Mouse (Mus musculus): ENCODE results near the gene Zfp30. TPM values are rescaled to one million over a fixed set of nuclear protein-coding genes. Genes with fewer than 3 reads are reported as not detected.

The Zfp30 gene
- polyA plus RNA-seq, 1 experiment from 2014 or later = 2.6 TPM

- H3K27ac ChIP-seq (replicated peaks) = no peak overlapping the region
- DNase-seq (ENCODE audit: low spot score) = no peak
- no peak overlapping the region for H3K4me2 ChIP-seq (replicated peaks; ENCODE audit: low read depth)
- TF ChIP-seq CTCF (IDR thresholded peaks at IDR 0.05; ENCODE audit: low read depth) = no peak
- no peak for TF ChIP-seq EP300 (optimal IDR thresholded peaks at IDR 0.05)
- WGBS = 96% methylated on average over 1 of the region's 1 CpGs
- no peak overlapping the region for H3K9ac ChIP-seq (ENCODE audit: low read length)
- H3K4me1 ChIP-seq (replicated peaks; ENCODE audit: control insufficient read depth, insufficient read depth) = no peaks in the 10 kb centered on the region
- ATAC-seq (ENCODE audit: low FRiP score, low TSS enrichment) = no peak
- H3K27me3 ChIP-seq (ENCODE audit: control insufficient read depth, insufficient read depth, low read length) = no peaks in the 10 kb centered on the region
- no peaks in the 10 kb centered on the region; the same call in 1 of the 2 replicates for H3K36me3 ChIP-seq (ENCODE audit: control insufficient read depth, insufficient read depth, low read length)
- no peak overlapping the region for H3K4me3 ChIP-seq (ENCODE audit: low read depth, low read length)
- no peaks in the 10 kb centered on the region for H3K9me3 ChIP-seq (ENCODE audit: control insufficient read depth, low read length)
Observed at GRCm38 (mm10) chr7:29836816-29837215, 53.0 kb downstream of the Zfp30 start.

GRCm38 (mm10) chr7:29839256-29839655, 55.5 kb downstream of the Zfp30 start:
- ATAC-seq (ENCODE audit: low FRiP score, low TSS enrichment) (no peak), DNase-seq (ENCODE audit: low spot score) (no peak)
- Histone ChIP-seq H3K4me1 (replicated peaks; ENCODE audit: control insufficient read depth, insufficient read depth) (no peaks in the 10 kb centered on the region), H3K27me3 (ENCODE audit: control insufficient read depth, insufficient read depth, low read length) (no peaks in the 10 kb centered on the region), H3K9ac (ENCODE audit: low read length) (no peak overlapping the region), H3K27ac (replicated peaks) (no peak overlapping the region), H3K36me3 (ENCODE audit: control insufficient read depth, insufficient read depth, low read length) (no peaks in the 10 kb centered on the region), H3K4me2 (replicated peaks; ENCODE audit: low read depth) (no peak overlapping the region), H3K4me3 (ENCODE audit: low read depth, low read length) (no peak overlapping the region), H3K9me3 (ENCODE audit: control insufficient read depth, low read length) (no peaks in the 10 kb centered on the region)
- TF ChIP-seq EP300 (optimal IDR thresholded peaks at IDR 0.05) = no peak
- TF ChIP-seq CTCF (IDR thresholded peaks at IDR 0.05; ENCODE audit: low read depth) = no peak
- WGBS = 84% methylated on average over 3 of the region's 3 CpGs

- ATAC-seq (ENCODE audit: low FRiP score, low TSS enrichment) = no peak
- H3K36me3 ChIP-seq (ENCODE audit: control insufficient read depth, insufficient read depth, low read length) = no peaks in the 10 kb centered on the region
Observed at GRCm38 (mm10) chr7:29842105-29842504, 58.3 kb downstream of the Zfp30 start.

More at GRCm38 (mm10) chr7:29842105-29842504, 58.3 kb downstream of the Zfp30 start:
- WGBS = 97% methylated on average over 1 of the region's 1 CpGs
- no peak for DNase-seq (ENCODE audit: low spot score)
- H3K4me1 ChIP-seq (replicated peaks; ENCODE audit: control insufficient read depth, insufficient read depth) = no peaks in the 10 kb centered on the region
- H3K4me2 ChIP-seq (replicated peaks; ENCODE audit: low read depth) = no peak overlapping the region
- TF ChIP-seq EP300 (optimal IDR thresholded peaks at IDR 0.05) (no peak), CTCF (IDR thresholded peaks at IDR 0.05; ENCODE audit: low read depth) (no peak)
- no peak overlapping the region for H3K4me3 ChIP-seq (ENCODE audit: low read depth, low read length)
- no peaks in the 10 kb centered on the region for H3K9me3 ChIP-seq (ENCODE audit: control insufficient read depth, low read length)
- H3K27ac ChIP-seq (replicated peaks) = no peak overlapping the region
- no peak overlapping the region for H3K9ac ChIP-seq (ENCODE audit: low read length)
- H3K27me3 ChIP-seq (ENCODE audit: control insufficient read depth, insufficient read depth, low read length) = no peaks in the 10 kb centered on the region

MicroRNA genes within 50 kb of the gene (microRNA counts, 519-probe panel; counts per million panel counts)
- microRNA mmu-miR-1964 = not detected

Small RNAs within 50 kb of the gene (microRNA-seq; reads per million reads assigned to microRNA genes)
- 0.96 reads per million for gene Mir1964

Other genes starting within 250 kb of the Zfp30 start
- gene Catsperg2, start 57.0 kb upstream of the Zfp30 start, polyA plus RNA-seq (2015; fragmentation: Nextera tagmentation; extraction: Ambion mirVana) = 0.11 TPM in 1 of 2 replicates, not detected in the other
- 4.8 and 5.0 TPM in 2 replicates for gene Zfp84, start 15.4 kb upstream of the Zfp30 start, polyA plus RNA-seq (2015; fragmentation: Nextera tagmentation; extraction: Ambion mirVana)
- 5.3 and 5.4 TPM in 2 replicates for gene Zfp790, start 32.1 kb downstream of the Zfp30 start, polyA plus RNA-seq (2015; fragmentation: Nextera tagmentation; extraction: Ambion mirVana)
- gene Zfp940, start 69.7 kb downstream of the Zfp30 start, polyA plus RNA-seq (2015; fragmentation: Nextera tagmentation; extraction: Ambion mirVana) = 1.1 and 1.2 TPM in 2 replicates
- gene Zfp420, start 76.0 kb downstream of the Zfp30 start, polyA plus RNA-seq (2015; fragmentation: Nextera tagmentation; extraction: Ambion mirVana) = 2.0 and 2.4 TPM in 2 replicates
- gene Zfp27, start 122.6 kb downstream of the Zfp30 start, polyA plus RNA-seq (2015; fragmentation: Nextera tagmentation; extraction: Ambion mirVana) = 2.9 and 3.4 TPM in 2 replicates
- gene Zfp383, start 124.2 kb downstream of the Zfp30 start, polyA plus RNA-seq (2015; fragmentation: Nextera tagmentation; extraction: Ambion mirVana) = 2.2 and 2.3 TPM in 2 replicates
- 2.8 and 3.1 TPM in 2 replicates for gene Zfp74, start 170.1 kb downstream of the Zfp30 start, polyA plus RNA-seq (2015; fragmentation: Nextera tagmentation; extraction: Ambion mirVana)
- 3.7 and 5.3 TPM in 2 replicates for gene Zfp568, start 200.0 kb downstream of the Zfp30 start, polyA plus RNA-seq (2015; fragmentation: Nextera tagmentation; extraction: Ambion mirVana)

All from stomach, postnatal 0 days (tissue).